Mouse (Mus musculus) T-helper 17 cell (primary cell): ENCODE results near the gene Ccdc180.

Experiments
- in situ Hi-C, 2 experiments: fragments of 300-600 bp; cut with MboI, MseI; formaldehyde crosslinking; loops; 1 replicate in 1 of 2; 2 replicates in 1 of 2; pipeline ENCODE4 v1.15.1; 2025; ENCODE audit warnings: high pct_unique_total_duplicates in 2 of 2

Gene Ccdc180

GRCm38 (mm10) chr4:45890066-45890761 lies at the start of gene Ccdc180:
Gene Ccdc180, plus strand, starts transcription at chr4:45890303.
- in situ Hi-C loops, result no loop called here

DNA sequence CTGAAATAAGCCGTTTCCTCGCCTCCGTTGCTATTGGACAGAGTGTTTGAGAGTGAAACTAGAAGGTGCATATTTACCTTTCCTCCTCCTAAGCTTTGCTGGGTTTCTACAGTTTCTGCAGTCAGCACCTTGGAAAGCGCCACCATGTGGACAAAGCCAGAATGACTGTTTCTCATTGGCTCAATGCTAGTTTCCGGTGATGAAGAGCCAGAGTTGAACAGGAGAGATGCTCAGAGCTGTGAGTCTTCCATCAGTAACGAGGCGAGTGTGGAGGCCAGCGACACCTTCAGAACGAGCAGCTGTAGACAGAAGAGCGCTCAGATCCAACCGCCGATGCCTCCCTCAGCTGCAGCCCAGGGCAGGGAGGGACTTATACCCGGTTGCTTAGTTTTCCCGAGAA lies 45.7 kb upstream of the Ccdc180 start:
- in situ Hi-C loops, result no loop called here

GRCm38 (mm10) chr4:45846263-45846662 lies 43.8 kb upstream of the Ccdc180 start:
- in situ Hi-C loops, result no loop called here

DNA sequence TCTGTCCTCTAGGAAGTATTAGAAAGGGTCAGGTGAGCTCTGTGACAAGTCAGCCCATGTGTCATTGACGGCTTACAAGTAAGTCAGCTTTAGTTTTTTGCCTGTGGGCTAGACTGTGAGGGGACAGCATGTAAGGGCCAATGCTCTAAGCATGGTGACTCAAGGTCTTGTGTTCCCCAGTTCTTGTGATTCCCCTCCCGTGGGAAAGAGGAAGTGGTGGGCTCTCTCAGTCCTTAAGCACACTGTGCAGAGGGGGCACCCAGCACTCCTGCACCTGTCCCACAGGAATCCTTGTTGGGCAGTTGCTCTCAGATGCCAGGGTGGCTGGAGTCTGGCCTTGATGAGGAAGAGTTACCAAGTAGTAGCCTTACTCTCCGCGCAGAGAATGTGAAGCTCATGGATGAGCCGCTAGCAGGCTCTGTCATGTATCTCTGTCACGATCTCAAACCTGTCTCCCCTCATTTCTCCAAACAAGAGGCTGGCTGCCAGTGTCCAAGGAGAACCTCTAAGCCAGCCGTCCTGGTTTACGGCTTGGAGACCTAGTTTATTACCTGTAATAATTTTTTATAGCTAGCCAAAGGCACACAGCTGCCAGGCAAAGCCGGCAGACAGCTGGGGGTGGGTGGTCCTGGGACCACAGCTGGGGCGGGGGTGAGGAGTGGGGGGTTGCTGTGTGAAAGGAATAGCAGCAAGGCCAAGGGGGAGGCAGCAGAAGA lies 41.8 kb upstream of the Ccdc180 start, which contains the start of gene Stra6l:
Gene Stra6l, plus strand, starts transcription at position 556 of the 716 bp plus-strand sequence.
- in situ Hi-C loops, result no loop called here

DNA sequence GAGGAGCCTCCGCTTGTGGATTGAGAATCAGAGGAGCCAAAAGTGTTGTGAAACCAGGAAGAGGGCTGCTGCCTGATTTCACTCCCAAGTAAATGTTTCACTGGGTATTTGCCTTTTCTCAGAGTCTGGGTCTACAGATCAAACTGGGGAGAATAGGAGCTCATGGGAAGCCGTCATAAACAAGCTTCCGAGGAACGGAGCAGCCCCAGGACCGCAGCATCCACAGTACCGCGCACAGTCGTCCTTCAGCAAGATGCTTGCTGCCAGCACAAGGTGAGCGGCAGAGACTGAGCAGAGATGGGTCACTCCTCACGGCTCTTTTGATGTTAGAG lies 41.3 kb upstream of the Ccdc180 start:
- in situ Hi-C loops, result no loop called here

DNA sequence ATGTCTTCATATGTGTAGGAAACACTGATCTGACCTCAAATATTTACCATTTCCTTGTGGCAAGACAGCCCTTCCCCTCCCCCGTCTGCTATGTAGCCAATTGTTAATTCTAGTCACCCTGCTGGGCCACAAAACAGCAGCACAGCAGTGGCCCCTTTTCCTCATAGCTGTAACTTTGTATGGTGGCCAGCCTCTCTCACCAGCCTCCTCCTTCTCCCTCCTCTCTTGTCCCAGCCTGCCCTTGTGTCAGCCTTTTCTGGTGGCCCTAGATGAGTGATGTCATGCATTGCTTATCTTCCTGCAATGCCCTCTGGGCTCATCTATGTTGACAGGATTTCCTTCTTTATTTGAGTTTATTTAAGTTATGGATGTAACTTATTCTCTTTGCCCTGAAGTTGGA lies 40.7 kb upstream of the Ccdc180 start:
- in situ Hi-C loops, result no loop called here

GRCm38 (mm10) chr4:45851640-45852051 lies 38.5 kb upstream of the Ccdc180 start:
- in situ Hi-C loops, result loop anchor here in 1 of 2 experiments (10.0 kb wide), 1 partner anchor 707 kb away; no protein-coding TSS in a partner anchor

- in situ Hi-C loops, result loop anchor here in 1 of 2 experiments (10.0 kb wide), 1 partner anchor 709 kb away; no protein-coding TSS in a partner anchor
Measured at GRCm38 (mm10) chr4:45853496-45854246, 36.4 kb upstream of the Ccdc180 start.

GRCm38 (mm10) chr4:45855803-45856424 lies 34.2 kb upstream of the Ccdc180 start:
- in situ Hi-C loops, result loop anchor here in 1 of 2 experiments (10.0 kb wide), 1 partner anchor 711 kb away; no protein-coding TSS in a partner anchor

DNA sequence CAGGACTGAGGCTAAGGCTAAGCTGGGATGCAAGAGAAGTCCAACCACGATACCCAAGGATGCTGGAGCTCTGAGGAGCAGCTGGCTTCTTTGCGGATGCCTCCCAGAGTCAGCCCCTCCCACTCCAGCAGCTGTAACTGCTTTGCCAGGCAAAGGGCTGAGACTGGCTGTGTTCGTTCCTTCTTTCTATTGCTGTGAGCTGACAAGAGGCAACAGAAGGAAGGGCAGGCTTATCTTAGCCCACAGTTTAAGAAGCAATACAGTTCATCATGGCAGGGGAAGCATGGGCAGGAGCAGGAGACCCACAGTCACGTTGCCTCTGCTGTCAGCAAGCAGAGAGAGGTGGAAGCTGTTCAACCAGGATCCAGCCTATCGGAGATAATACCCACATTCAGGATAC lies 28.9 kb upstream of the Ccdc180 start:
- in situ Hi-C loops, result no loop called here

DNA sequence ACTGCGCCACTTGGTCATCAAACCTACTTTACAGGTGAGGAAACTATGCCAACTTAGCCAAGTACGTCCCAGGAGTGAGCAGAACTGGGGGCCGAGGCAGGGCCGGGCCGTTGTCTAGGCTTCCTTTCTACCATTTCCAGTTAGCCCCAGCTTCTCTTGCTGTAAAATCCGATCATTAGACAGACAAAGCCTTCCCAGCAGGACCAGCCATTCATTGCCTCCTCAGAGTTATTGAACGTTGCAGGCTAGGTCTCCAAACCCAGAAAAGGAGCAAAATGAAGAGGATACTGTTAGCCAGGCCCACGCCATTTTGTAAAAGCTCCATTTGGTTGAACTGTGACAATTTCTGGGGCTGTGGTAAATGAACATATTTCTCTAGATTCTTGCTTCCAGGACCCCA lies 22.7 kb upstream of the Ccdc180 start:
- in situ Hi-C loops, result no loop called here

DNA sequence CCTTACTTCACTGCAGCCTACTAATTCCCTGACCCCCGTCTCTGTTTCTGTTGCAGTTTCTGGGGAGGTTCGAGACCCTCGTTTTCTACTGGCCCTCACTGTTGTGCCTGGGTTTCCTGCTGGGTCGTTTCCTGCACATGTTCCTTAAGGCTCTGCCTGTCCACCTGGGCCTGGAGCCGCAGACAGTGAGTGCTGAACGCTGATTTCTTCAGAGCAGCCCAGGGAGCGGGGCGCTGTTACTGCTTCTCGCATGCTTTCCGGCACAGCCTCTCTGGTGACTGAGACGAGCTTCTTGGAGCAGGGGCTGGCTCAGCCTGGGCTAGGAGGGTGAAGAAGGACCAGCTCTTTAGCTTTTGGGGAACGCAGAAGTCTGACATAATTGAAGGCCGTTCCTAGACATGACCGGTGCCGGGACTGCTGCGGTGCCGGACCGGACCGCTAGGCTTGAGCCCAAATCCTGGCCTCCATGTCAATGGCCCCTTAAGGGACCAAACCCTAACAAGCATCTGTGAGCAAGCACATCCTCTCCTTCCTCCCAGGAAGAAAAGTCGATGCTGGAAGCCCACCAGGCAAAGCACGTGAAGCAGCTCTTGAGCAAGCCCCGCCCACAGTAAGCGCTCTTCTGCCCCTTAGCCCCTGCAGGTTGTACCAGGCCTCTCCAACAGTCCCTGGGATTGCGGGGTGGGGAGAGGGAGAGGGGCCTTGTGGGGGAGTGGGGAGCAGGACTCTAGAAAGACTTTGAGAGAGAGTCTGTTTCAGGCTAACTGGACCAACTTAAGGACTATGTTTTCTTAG lies 20.9 kb upstream of the Ccdc180 start:
- in situ Hi-C loops, result no loop called here

DNA sequence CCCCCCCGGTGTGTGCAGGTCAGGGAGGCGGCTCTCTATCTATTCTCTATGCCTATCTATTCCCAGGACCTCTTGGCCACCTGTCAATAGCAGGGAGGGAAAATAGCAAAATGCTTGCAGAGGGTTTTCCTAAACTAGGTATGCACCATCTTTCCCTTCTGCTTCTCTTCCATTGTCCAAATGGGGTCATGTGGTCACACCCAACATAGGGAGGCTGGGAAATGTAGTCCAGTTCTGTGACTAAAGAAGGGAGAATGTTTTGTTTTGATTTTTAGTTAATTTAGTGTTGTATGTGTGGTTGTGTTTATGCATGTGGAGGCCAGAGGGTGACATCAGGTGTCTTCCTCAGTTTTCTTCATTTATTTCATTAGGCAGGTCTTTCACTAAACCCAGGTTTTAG lies 18.0 kb upstream of the Ccdc180 start:
- in situ Hi-C loops, result no loop called here

GRCm38 (mm10) chr4:45878929-45879328 lies 11.2 kb upstream of the Ccdc180 start:
- in situ Hi-C loops, result no loop called here

DNA sequence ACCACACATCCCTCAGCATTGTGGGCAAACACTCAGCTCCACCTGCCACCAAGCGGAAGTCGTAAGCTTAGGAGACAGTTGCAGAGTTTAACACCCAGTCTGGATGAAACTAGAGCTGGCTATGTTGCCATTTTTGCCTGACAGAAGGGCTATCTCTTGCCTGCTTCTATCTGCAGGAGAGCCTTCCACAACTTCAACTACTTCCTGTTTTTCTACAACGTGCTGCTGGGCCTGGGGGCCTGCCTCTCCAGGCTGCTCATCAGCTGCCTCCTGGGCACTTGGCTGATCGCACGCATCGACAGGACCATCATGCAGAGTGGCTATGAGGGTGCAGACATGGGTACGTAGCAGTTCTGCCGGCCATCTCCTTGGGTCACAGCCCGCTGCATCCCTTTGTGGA lies 7.6 kb upstream of the Ccdc180 start:
- in situ Hi-C loops, result no loop called here

DNA sequence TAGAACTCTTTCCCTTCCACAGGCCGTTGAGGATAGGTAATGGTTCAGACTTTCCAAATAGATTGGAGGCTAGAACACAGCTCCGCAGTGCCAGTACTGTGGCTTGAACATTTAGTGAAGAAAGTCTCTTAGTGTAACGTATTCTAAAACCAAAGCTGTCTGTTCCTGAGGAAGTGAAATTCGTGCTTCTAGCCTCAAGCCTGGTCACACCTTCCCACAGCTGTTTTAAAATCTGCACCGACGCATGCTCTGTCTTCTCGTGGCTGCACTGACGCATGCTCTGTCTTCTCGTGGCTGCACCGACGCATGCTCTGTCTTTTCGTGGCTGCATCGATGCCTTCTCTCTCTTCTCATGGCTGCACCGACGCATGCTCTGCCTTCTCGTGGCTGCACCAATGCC lies 6.9 kb upstream of the Ccdc180 start:
- in situ Hi-C loops, result no loop called here

DNA sequence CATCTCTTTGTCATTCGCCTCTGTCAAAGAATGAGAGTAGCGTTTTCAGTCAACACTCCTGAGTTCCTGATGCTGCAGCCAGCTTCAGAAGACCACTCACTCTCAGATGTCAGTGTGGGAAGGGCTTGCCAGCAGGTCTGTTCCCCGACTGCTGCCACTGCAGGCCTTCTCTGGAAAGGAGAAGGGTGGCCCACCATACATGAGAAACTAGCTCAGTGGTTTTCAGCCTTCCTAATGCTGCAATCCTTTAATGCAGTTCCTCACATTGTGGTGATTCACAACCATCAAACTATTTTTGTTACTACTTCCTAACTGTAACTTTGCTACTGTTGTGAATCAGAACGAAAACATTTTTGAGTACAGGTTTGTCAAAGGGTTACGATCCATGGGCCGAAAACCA lies 616 bp upstream of the Ccdc180 start:
- in situ Hi-C loops, result no loop called here

GRCm38 (mm10) chr4:45896425-45897081 lies 6.5 kb downstream of the Ccdc180 start:
- in situ Hi-C loops, result no loop called here

DNA sequence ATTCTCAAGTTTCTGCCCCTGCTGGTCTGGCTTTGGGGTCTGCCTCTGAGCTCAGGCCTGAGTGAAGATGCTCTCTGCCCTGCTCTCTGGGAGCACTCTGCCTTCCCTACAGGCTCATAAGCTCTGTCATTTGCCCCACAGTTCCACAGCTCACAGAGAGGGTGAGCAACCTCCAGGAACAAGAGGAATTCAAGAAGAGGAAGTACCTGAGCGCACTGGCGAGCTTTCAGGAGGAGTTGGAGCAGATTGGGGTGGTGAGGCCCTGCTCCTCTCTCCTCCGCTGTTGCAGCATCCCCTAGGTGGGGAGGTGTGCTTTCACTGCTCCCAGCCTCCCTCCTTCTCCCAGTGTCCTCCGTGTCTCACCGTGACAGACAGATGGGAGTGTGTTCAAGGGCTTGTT lies 8.3 kb downstream of the Ccdc180 start:
- in situ Hi-C loops, result no loop called here

- in situ Hi-C loops, result no loop called here
Measured at GRCm38 (mm10) chr4:45909256-45909655, 19.2 kb downstream of the Ccdc180 start.
